In the genomic region with DNA sequence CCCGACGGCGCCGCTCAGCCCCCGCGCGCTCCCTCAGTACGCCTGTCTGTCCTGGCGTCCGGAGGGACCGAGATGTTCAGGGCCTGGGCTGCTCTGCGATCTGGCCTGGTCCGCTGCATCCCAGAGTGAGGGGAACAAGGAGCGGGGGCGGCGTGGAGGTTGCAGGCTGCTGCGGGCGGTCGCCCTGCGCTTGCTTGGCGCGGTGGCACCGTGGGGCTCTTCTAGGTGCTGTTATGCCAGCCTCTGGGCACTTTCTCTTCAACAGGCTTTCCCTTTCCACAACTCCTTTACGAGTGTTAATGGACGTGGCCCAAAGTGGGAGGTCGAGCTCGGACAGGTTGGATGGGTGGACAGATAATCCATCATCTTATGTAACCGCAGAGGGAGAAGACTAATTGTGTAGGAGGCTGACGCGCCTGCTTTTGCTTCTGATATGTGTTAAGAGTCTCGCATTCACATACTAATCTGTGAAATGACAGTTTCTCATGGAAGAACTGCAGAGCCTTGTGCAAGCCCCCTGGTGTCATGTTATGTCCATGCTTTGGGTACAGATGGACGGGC, we compare ENCODE assay signal across 8 mouse cellular contexts. TPM values are rescaled to one million over a fixed set of nuclear protein-coding genes. Genes with fewer than 3 reads are reported as not detected.
DNase-seq lines count a peak whose midpoint lies in the region; ATAC-seq and TF ChIP-seq lines count a peak whose summit lies in the region.

No protein-coding gene starts in this region.

- peak overlapping the region; percentile 91 for H3K9ac ChIP-seq in heart, embryonic 13.5 days
- peak overlapping the region; percentile 83 for H3K9ac ChIP-seq in limb, embryonic 13.5 days

- 5% methylated on average over 32 of the region's 32 CpGs for WGBS in heart, embryonic 13.5 days
- 3% methylated on average over 32 of the region's 32 CpGs for WGBS in limb, embryonic 13.5 days

- no peaks in the 10 kb centered on the region for H3K9me3 ChIP-seq in heart, embryonic 13.5 days
- H3K9me3 ChIP-seq in limb, embryonic 13.5 days, result no peaks in the 10 kb centered on the region

- ATAC-seq in heart, embryonic 13.5 days (ENCODE audit: extremely low read depth, insufficient number of reproducible peaks, low FRiP score, low TSS enrichment), result no peak
- peak; percentile 20; the same call in 1 of the 2 replicates for ATAC-seq in limb, embryonic 13.5 days (ENCODE audit: low FRiP score, low read depth)

- H3ac ChIP-seq in myocyte (ENCODE audit: control insufficient read depth, insufficient read length), result peak overlapping the region; percentile 51

- peak; percentile 44 for DNase-seq in embryo, embryonic 10.5 days (ENCODE audit: low spot score)
- DNase-seq in embryo, embryonic 11 days, result no peak
- no peak for DNase-seq in testis, postnatal 14 days (ENCODE audit: low spot score)
- DNase-seq in urinary bladder, adult 2 months (ENCODE audit: low spot score), result no peak

- peaks cover 31% of the 10 kb centered on the region for H3K4me1 ChIP-seq in testis, adult 2 months (ENCODE audit: control insufficient read depth, insufficient read depth, low read length)
- peaks cover 56% of the 10 kb centered on the region for H3K4me1 ChIP-seq in heart, embryonic 13.5 days
- peaks cover 57% of the 10 kb centered on the region for H3K4me1 ChIP-seq in limb, embryonic 13.5 days

- peak overlapping the region; percentile 97 for H3K4me3 ChIP-seq in testis, adult 2 months (ENCODE audit: control insufficient read depth, low read depth, low read length)
- H3K4me3 ChIP-seq in heart, embryonic 13.5 days, result peak overlapping the region; percentile 83
- H3K4me3 ChIP-seq in limb, embryonic 13.5 days, result peak overlapping the region; percentile 79
- peak overlapping the region; percentile 47 for H3K4me3 ChIP-seq in myocyte

- TF ChIP-seq POLR2A in testis, adult 2 months (IDR thresholded peaks at IDR 0.05; ENCODE audit: control insufficient read depth, low read depth, low read length), result no peak
- TF ChIP-seq POLR2A in myocyte (IDR thresholded peaks at IDR 0.05; ENCODE audit: insufficient read length, low read depth), result no peak

- no peak for TF ChIP-seq CTCF in testis, adult 2 months (IDR thresholded peaks at IDR 0.05; ENCODE audit: control insufficient read depth, insufficient read depth, insufficient replicate concordance, low read depth, low read length)

- H3K4me2 ChIP-seq in heart, embryonic 13.5 days, result peak overlapping the region; percentile 99
- H3K4me2 ChIP-seq in limb, embryonic 13.5 days (replicated peaks), result peak overlapping the region; percentile 99
- H3K4me2 ChIP-seq in myocyte (ENCODE audit: low read depth), result peak overlapping the region; percentile 83

- H3K27ac ChIP-seq in testis, adult 2 months (ENCODE audit: control insufficient read depth, insufficient read depth, low read depth, low read length), result no peak overlapping the region; the same call in 1 of the 2 replicates
- H3K27ac ChIP-seq in heart, embryonic 13.5 days (replicated peaks), result peak overlapping the region; percentile 67
- H3K27ac ChIP-seq in limb, embryonic 13.5 days, result peak overlapping the region; percentile 17; the same call in 1 of the 2 replicates

- peaks cover 55% of the 10 kb centered on the region for H3K79me2 ChIP-seq in myocyte (ENCODE audit: control insufficient read depth, insufficient read depth)

- no peaks in the 10 kb centered on the region for H3K27me3 ChIP-seq in testis, adult 2 months (ENCODE audit: control insufficient read depth, insufficient read depth, low read length)
- H3K27me3 ChIP-seq in heart, embryonic 13.5 days (replicated peaks), result peaks cover 35% of the 10 kb centered on the region
- H3K27me3 ChIP-seq in limb, embryonic 13.5 days, result peaks cover 6% of the 10 kb centered on the region; the same call in 1 of the 2 replicates
- no peaks in the 10 kb centered on the region for H3K27me3 ChIP-seq in myocyte (ENCODE audit: control insufficient read depth, insufficient read depth, insufficient read length)

- H3K36me3 ChIP-seq in testis, adult 2 months (ENCODE audit: control insufficient read depth, insufficient read depth, low read length), result no peaks in the 10 kb centered on the region
- no peaks in the 10 kb centered on the region for H3K36me3 ChIP-seq in heart, embryonic 13.5 days
- H3K36me3 ChIP-seq in limb, embryonic 13.5 days, result no peaks in the 10 kb centered on the region
- H3K36me3 ChIP-seq in myocyte (ENCODE audit: control insufficient read depth, insufficient read depth), result no peaks in the 10 kb centered on the region

TF ChIP-seq in myocyte, 11 proteins besides CTCF, POLR2A, EP300 and RAD21:
- TF ChIP-seq E2F4 (IDR thresholded peaks at IDR 0.05; ENCODE audit: insufficient read depth) (no peak), MYOG (IDR thresholded peaks at IDR 0.05; ENCODE audit: control insufficient read depth in 1 of 3, insufficient read depth in 1 of 3, insufficient read length in 2 of 3, low read depth in 2 of 3) (no peak), SRF (IDR thresholded peaks at IDR 0.05; ENCODE audit: control insufficient read depth, insufficient read length, low read depth) (no peak)

RNA-seq across cellular contexts. Expression of gene Baiap2, which starts 0.9 kb away (rescaled TPM):
- 151 and 183 TPM in 2 replicates for polyA plus RNA-seq in testis, adult 2 months (2012; rRNA removed)
- polyA plus RNA-seq in heart, embryonic 13.5 days (2015; fragmentation: Nextera tagmentation; extraction: Ambion mirVana), result 12.3 and 12.4 TPM in 2 replicates
- polyA plus RNA-seq in limb, embryonic 13.5 days (2015; fragmentation: Nextera tagmentation; extraction: Ambion mirVana), result 16.6 and 16.8 TPM in 2 replicates
- polyA plus RNA-seq in myocyte (2012; fragmentation: generic; extraction: Trizol), result 23.0 TPM
- polyA plus RNA-seq in urinary bladder, adult 2 months (2012; rRNA removed), result 35.1 and 39.0 TPM in 2 replicates

RNA-seq across cellular contexts. Expression of gene Chmp6, which starts 30.3 kb away (rescaled TPM):
- 47.8 and 53.8 TPM in 2 replicates for polyA plus RNA-seq in testis, adult 2 months (2012; rRNA removed)
- polyA plus RNA-seq in heart, embryonic 13.5 days (2015; fragmentation: Nextera tagmentation; extraction: Ambion mirVana), result 68.4 and 71.2 TPM in 2 replicates
- 112 TPM in 2 replicates for polyA plus RNA-seq in limb, embryonic 13.5 days (2015; fragmentation: Nextera tagmentation; extraction: Ambion mirVana)
- 60.5 TPM for polyA plus RNA-seq in myocyte (2012; fragmentation: generic; extraction: Trizol)
- 35.3 and 38.0 TPM in 2 replicates for polyA plus RNA-seq in urinary bladder, adult 2 months (2012; rRNA removed)

Comparison
In these comparisons a context has a peak if more than half of its experiments do, and no peak if none do; other contexts are left out.
1. H3K4me3 ChIP-seq: peak in every context shown above with its lines; median percentile 97 in testis, adult 2 months; 83 in heart, embryonic 13.5 days; 79 in limb, embryonic 13.5 days; 47 in myocyte.